Mouse (Mus musculus): ENCODE data around the gene Rad9b. TPM values are rescaled to one million over a fixed set of nuclear protein-coding genes. Genes with fewer than 3 reads are reported as not detected.

Rad9b gene
- 8.1 and 11.0 TPM in 2 replicates for polyA plus RNA-seq (2015; fragmentation: Nextera tagmentation; extraction: Ambion mirVana)

DNA sequence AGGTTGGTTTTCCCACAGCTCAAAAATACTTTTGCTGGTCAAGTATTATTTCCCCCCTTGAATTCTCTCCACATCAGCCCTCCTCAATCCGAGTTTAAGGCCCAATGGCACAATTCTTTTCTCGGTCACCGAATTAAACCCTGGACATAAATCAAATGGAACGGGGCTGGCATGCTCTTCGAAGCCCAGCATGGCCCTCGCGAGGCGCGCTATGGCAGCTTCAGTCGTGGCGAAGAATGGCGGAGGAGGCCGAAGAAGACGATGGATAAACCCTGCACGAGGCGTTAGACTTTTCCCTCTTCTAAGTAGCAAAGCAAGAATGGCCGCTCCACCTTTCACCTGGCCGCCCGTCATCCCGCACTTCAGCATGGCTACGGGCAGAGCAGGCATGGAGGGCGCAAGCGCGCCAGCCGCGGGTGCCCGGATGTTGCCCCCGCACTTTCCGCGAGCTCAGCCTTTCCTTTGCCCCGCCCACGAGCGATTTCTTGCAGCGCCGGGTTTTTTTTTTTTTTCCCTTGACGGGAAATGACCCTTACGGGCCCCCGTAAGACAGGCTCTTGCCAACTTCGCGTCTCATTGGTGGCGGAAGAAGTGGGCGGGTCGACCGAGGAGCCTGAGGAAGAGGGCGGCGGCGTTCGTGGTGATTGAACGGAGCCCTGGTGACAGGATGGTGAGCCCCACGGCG, at the start of gene Rad9b, which contains the start of gene Vps29:
Rad9b (minus strand) TSS at position 427 of the 685 bp plus-strand sequence.
Vps29 (plus strand) TSS at position 563 of the 685 bp plus-strand sequence.
- peak within 1 kb of the TSS; percentile 92 for H3K4me2 ChIP-seq (ENCODE audit: low read depth, low read length)
- no peaks in the 10 kb centered on the region for H3K36me3 ChIP-seq (ENCODE audit: control insufficient read depth, insufficient read depth)
- no peaks in the 10 kb centered on the region for H3K9me3 ChIP-seq (replicated peaks; ENCODE audit: control insufficient read depth, low read length)
- no peaks in the 10 kb centered on the region for H3K27me3 ChIP-seq (ENCODE audit: control insufficient read depth, insufficient read depth, low read length)
- peak; percentile 92 for ATAC-seq (replicated peaks; ENCODE audit: extremely low read depth, insufficient read depth, low FRiP score)
- H3K9ac ChIP-seq (ENCODE audit: low read length), result peak within 1 kb of the TSS; percentile 87
- 0 out of 2 replicates have a peak, but pooled peaks cover 2% of the 10 kb centered on the region for H3K4me1 ChIP-seq (ENCODE audit: control insufficient read depth, insufficient read depth, low read length)
- WGBS, result 2% methylated on average over 51 of the region's 51 CpGs
- peak within 1 kb of the TSS; percentile 83 for H3K27ac ChIP-seq (ENCODE audit: low read length)
- peak within 1 kb of the TSS; percentile 83 for H3K4me3 ChIP-seq (ENCODE audit: low read length)

DNA sequence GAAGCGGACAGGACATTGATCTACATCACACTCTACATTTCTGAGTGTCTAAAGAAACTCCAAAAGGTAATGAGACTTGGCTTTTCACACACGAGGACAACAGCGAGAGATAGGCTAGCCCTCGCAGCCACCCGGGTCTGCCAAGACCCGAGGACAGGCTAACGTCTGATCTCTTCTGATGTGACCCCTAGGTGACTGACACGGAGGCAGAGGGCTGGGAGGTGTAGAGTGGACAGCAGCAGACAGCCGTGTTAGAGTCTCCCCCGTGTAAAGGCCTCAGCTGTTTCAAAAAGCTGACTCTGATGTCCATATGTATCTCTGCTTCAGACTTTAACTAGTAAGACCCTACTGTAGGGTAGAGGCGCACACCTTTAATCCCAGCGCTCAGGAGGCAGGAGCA, 49.3 kb upstream of the Rad9b start:
- Histone ChIP-seq H3K9me3 (replicated peaks; ENCODE audit: control insufficient read depth, low read length) (no peaks in the 10 kb centered on the region), H3K27me3 (ENCODE audit: control insufficient read depth, insufficient read depth, low read length) (no peaks in the 10 kb centered on the region), H3K36me3 (ENCODE audit: control insufficient read depth, insufficient read depth) (peaks cover 45% of the 10 kb centered on the region), H3K4me1 (ENCODE audit: control insufficient read depth, insufficient read depth, low read length) (peaks cover 33% of the 10 kb centered on the region), H3K27ac (ENCODE audit: low read length) (peak overlapping the region; percentile 77), H3K9ac (ENCODE audit: low read length) (no peak overlapping the region), H3K4me2 (ENCODE audit: low read depth, low read length) (no peak overlapping the region), H3K4me3 (ENCODE audit: low read length) (no peak overlapping the region)
- 85% methylated on average over 12 of the region's 12 CpGs for WGBS
- no peak for ATAC-seq (replicated peaks; ENCODE audit: extremely low read depth, insufficient read depth, low FRiP score)

DNA sequence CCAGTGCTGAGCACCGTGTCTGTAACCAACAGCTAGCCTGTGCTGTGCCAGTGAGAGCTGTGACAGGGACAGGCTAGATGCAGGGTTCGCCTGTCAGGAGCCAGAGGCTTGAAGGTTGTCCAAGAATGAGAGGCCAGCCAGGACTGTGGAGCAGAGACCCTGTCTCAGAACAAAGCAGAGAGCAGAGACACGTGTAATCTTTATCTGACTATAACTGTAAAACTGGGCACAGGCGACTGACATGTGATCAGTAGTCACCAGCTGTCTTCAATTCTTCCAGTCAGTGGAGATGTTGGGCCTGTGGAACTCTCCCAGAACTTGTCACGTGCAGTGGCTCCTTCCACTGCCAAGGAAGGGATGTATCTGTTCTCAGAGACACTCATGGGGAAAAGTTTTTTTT, 48.7 kb upstream of the Rad9b start:
- peaks cover 45% of the 10 kb centered on the region for H3K36me3 ChIP-seq (ENCODE audit: control insufficient read depth, insufficient read depth)
- H3K9ac ChIP-seq (ENCODE audit: low read length), result peak overlapping the region; percentile 40; the same call in 1 of the 2 replicates
- H3K9me3 ChIP-seq (replicated peaks; ENCODE audit: control insufficient read depth, low read length), result no peaks in the 10 kb centered on the region
- 45% methylated on average over 5 of the region's 5 CpGs for WGBS
- no peak overlapping the region for H3K4me2 ChIP-seq (ENCODE audit: low read depth, low read length)
- ATAC-seq (replicated peaks; ENCODE audit: extremely low read depth, insufficient read depth, low FRiP score), result peak; percentile 85
- no peaks in the 10 kb centered on the region for H3K27me3 ChIP-seq (ENCODE audit: control insufficient read depth, insufficient read depth, low read length)
- peak overlapping the region; percentile 77 for H3K27ac ChIP-seq (ENCODE audit: low read length)
- H3K4me3 ChIP-seq (ENCODE audit: low read length), result no peak overlapping the region
- peaks cover 35% of the 10 kb centered on the region for H3K4me1 ChIP-seq (ENCODE audit: control insufficient read depth, insufficient read depth, low read length)

DNA sequence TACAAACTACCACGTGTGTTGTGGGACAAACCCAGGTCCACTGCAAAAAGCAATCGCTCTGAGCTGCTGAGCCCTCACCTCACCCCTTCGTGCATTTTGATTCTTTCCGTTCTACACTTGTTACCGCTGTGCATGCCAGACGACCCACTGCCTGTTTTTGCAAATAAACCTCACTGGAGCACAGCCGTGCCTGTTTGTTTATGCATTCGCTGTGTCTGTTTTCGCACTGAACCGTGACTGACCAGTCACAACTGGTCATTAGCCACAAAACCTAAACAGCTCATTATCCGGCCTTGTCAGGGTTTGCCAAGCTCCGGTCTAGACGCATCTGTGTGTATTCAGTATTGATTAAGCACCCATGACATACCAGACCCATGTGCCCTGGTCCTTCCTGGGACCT, 48.1 kb upstream of the Rad9b start:
- 86% methylated on average over 13 of the region's 13 CpGs for WGBS
- no peak overlapping the region for H3K4me3 ChIP-seq (ENCODE audit: low read length)
- peak overlapping the region; percentile 40; the same call in 1 of the 2 replicates for H3K9ac ChIP-seq (ENCODE audit: low read length)
- ATAC-seq (replicated peaks; ENCODE audit: extremely low read depth, insufficient read depth, low FRiP score), result no peak
- no peaks in the 10 kb centered on the region for H3K27me3 ChIP-seq (ENCODE audit: control insufficient read depth, insufficient read depth, low read length)
- H3K4me1 ChIP-seq (ENCODE audit: control insufficient read depth, insufficient read depth, low read length), result peaks cover 35% of the 10 kb centered on the region
- no peaks in the 10 kb centered on the region for H3K9me3 ChIP-seq (replicated peaks; ENCODE audit: control insufficient read depth, low read length)
- peak overlapping the region; percentile 77 for H3K27ac ChIP-seq (ENCODE audit: low read length)
- H3K4me2 ChIP-seq (ENCODE audit: low read depth, low read length), result no peak overlapping the region
- peaks cover 46% of the 10 kb centered on the region for H3K36me3 ChIP-seq (ENCODE audit: control insufficient read depth, insufficient read depth)

DNA sequence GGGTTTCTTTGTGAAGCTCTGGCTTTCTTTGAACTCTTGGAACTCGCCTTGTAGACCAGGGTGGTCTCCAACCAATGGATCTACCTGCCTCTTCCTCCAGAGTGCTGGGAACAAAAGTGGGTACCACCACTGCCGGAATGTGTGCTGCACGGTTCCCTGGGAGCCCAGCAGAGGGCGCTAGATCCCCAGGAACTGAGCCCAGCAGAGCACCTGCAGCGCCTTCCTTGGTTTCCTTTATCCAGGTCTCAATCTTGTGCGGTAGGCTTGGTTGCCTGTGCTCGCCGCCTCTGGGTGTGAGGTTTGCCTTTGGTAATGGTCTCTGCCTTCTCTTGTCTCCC, 47.2 kb upstream of the Rad9b start:
- no peak overlapping the region for H3K27ac ChIP-seq (ENCODE audit: low read length)
- no peak overlapping the region for H3K4me3 ChIP-seq (ENCODE audit: low read length)
- H3K9ac ChIP-seq (ENCODE audit: low read length), result no peak overlapping the region
- H3K27me3 ChIP-seq (ENCODE audit: control insufficient read depth, insufficient read depth, low read length), result no peaks in the 10 kb centered on the region
- peaks cover 35% of the 10 kb centered on the region for H3K4me1 ChIP-seq (ENCODE audit: control insufficient read depth, insufficient read depth, low read length)
- H3K4me2 ChIP-seq (ENCODE audit: low read depth, low read length), result no peak overlapping the region
- H3K9me3 ChIP-seq (replicated peaks; ENCODE audit: control insufficient read depth, low read length), result no peaks in the 10 kb centered on the region
- 30% methylated on average over 8 of the region's 8 CpGs for WGBS
- no peak for ATAC-seq (replicated peaks; ENCODE audit: extremely low read depth, insufficient read depth, low FRiP score)
- H3K36me3 ChIP-seq (ENCODE audit: control insufficient read depth, insufficient read depth), result peaks cover 41% of the 10 kb centered on the region

DNA sequence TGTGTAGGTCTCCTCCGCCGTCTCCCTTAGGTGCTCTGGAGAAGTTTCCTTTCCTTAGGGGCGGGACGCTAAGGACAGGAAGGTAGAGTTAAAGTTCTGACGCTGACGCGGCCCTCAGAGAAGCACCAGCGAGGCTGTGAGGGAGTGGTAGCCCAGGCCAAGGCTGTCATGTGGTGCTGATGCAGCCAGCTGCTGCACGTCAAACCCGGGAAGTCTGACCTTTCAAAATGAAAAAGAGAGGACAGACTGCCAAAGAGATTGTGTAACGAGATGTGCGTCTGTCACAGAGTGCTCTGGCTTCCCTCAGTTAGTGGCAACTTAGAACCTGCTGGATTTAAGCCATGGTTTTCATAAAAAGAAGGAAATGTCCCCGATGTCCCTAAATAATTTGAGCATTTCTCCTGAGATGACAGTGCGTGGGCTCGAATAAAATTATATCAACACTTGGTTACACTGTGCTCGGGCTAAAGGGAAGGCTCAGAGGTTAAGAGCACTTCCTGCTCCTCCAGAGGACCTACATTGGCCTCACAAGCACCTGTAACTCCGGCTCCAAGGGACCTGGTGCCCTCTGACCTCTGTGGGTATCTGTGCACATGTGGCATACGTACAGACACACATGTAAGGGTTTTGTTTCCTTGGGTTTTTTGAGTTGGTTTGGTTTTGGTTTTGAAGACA, 46.7 kb upstream of the Rad9b start:
- no peaks in the 10 kb centered on the region for H3K9me3 ChIP-seq (replicated peaks; ENCODE audit: control insufficient read depth, low read length)
- H3K27me3 ChIP-seq (ENCODE audit: control insufficient read depth, insufficient read depth, low read length), result no peaks in the 10 kb centered on the region
- no peak overlapping the region for H3K4me2 ChIP-seq (ENCODE audit: low read depth, low read length)
- no peak overlapping the region; the same call in 1 of the 2 replicates for H3K9ac ChIP-seq (ENCODE audit: low read length)
- H3K27ac ChIP-seq (ENCODE audit: low read length), result peak overlapping the region; percentile 68
- H3K4me1 ChIP-seq (ENCODE audit: control insufficient read depth, insufficient read depth, low read length), result peaks cover 35% of the 10 kb centered on the region
- ATAC-seq (replicated peaks; ENCODE audit: extremely low read depth, insufficient read depth, low FRiP score), result 0 out of 2 replicates have a peak, but pooled peaks have one; percentile 46
- H3K36me3 ChIP-seq (ENCODE audit: control insufficient read depth, insufficient read depth), result peaks cover 36% of the 10 kb centered on the region
- WGBS, result 49% methylated on average over 18 of the region's 18 CpGs
- no peak overlapping the region for H3K4me3 ChIP-seq (ENCODE audit: low read length)

DNA sequence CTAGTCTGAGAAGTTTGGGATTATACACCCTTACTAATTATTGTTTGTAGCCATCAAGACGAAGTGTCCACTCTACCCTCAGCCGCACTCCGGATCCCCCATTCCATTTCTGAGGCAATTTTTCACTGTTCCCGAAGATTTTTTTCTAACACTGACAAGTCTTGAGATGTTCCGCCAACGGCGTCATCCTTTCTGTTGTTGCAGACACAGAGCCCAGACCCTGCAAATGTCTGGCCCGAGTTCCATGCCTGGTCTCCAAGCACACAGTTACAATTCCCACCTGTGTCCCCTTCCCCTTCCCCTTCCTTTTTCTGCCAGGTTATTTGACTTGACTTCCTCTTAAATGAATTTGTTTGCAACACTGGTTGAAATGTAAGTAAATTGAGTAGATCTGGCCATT, 45.8 kb upstream of the Rad9b start:
- H3K36me3 ChIP-seq (ENCODE audit: control insufficient read depth, insufficient read depth), result peaks cover 27% of the 10 kb centered on the region
- H3K9ac ChIP-seq (ENCODE audit: low read length), result no peak overlapping the region
- no peak overlapping the region; the same call in 1 of the 2 replicates for H3K27ac ChIP-seq (ENCODE audit: low read length)
- no peaks in the 10 kb centered on the region for H3K27me3 ChIP-seq (ENCODE audit: control insufficient read depth, insufficient read depth, low read length)
- no peak for ATAC-seq (replicated peaks; ENCODE audit: extremely low read depth, insufficient read depth, low FRiP score)
- 88% methylated on average over 8 of the region's 8 CpGs for WGBS
- H3K4me3 ChIP-seq (ENCODE audit: low read length), result no peak overlapping the region
- peaks cover 35% of the 10 kb centered on the region for H3K4me1 ChIP-seq (ENCODE audit: control insufficient read depth, insufficient read depth, low read length)
- H3K4me2 ChIP-seq (ENCODE audit: low read depth, low read length), result no peak overlapping the region
- H3K9me3 ChIP-seq (replicated peaks; ENCODE audit: control insufficient read depth, low read length), result no peaks in the 10 kb centered on the region

DNA sequence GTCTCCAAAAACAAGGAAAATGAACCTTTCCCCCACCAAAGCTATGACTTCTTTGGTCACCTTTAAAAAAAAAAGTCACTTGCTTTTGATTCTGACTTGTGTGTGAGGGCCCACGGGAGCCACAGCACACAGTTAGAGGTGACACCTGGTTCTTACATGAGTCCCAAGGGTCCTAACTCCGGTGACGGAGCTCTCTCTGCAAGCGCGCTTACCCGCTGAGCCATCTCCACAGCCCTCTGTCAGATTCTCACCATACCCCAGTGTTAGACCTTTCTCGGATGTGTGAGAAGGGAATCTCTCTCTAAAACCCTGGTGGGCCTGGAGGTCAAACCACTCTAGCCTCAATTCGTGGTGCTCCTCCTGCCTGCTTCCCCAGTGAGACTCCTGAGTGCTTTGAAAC, 43.5 kb upstream of the Rad9b start:
- peaks cover 41% of the 10 kb centered on the region for H3K4me1 ChIP-seq (ENCODE audit: control insufficient read depth, insufficient read depth, low read length)
- no peak for ATAC-seq (replicated peaks; ENCODE audit: extremely low read depth, insufficient read depth, low FRiP score)
- WGBS, result 87% methylated on average over 8 of the region's 8 CpGs

DNA sequence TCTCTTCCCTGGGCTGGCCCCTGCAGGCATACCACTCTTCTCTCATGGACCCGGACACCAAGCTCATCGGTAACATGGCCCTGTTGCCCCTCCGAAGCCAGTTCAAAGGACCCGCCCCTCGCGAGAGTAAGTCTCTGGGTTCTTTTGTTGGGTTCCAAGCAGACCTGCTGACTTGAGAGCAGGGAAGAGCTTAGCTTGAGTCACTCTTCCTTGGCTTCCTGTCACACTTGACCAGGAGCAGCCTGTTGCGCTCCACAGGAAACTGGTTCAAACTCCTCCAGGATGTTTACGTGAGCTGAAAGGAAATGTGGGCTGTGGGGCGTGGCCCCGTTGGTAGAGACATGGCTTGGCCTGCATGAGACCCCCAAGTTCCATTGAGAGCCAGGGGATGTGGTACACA, 42.8 kb upstream of the Rad9b start:
- Histone ChIP-seq H3K4me3 (ENCODE audit: low read length) (peak overlapping the region; percentile 19; the same call in 1 of the 2 replicates), H3K9me3 (replicated peaks; ENCODE audit: control insufficient read depth, low read length) (no peaks in the 10 kb centered on the region), H3K9ac (ENCODE audit: low read length) (no peak overlapping the region), H3K36me3 (ENCODE audit: control insufficient read depth, insufficient read depth) (peaks cover 8% of the 10 kb centered on the region), H3K4me2 (ENCODE audit: low read depth, low read length) (peak overlapping the region; percentile 26; the same call in 1 of the 2 replicates), H3K27me3 (ENCODE audit: control insufficient read depth, insufficient read depth, low read length) (no peaks in the 10 kb centered on the region), H3K27ac (ENCODE audit: low read length) (peak overlapping the region; percentile 78), H3K4me1 (ENCODE audit: control insufficient read depth, insufficient read depth, low read length) (peaks cover 37% of the 10 kb centered on the region)
- peak; percentile 16; the same call in 1 of the 2 replicates for ATAC-seq (replicated peaks; ENCODE audit: extremely low read depth, insufficient read depth, low FRiP score)
- WGBS, result 60% methylated on average over 10 of the region's 10 CpGs

More for the DNA sequence above, 43.5 kb upstream of the Rad9b start:
- H3K36me3 ChIP-seq (ENCODE audit: control insufficient read depth, insufficient read depth), result peaks cover 13% of the 10 kb centered on the region
- H3K4me3 ChIP-seq (ENCODE audit: low read length), result no peak overlapping the region
- H3K27ac ChIP-seq (ENCODE audit: low read length), result peak overlapping the region; percentile 41
- no peak overlapping the region for H3K9ac ChIP-seq (ENCODE audit: low read length)
- no peaks in the 10 kb centered on the region for H3K9me3 ChIP-seq (replicated peaks; ENCODE audit: control insufficient read depth, low read length)
- no peak overlapping the region for H3K4me2 ChIP-seq (ENCODE audit: low read depth, low read length)
- H3K27me3 ChIP-seq (ENCODE audit: control insufficient read depth, insufficient read depth, low read length), result no peaks in the 10 kb centered on the region
